Mouse (Mus musculus): ENCODE measurements around the gene Wnt3a.

Gene Wnt3a

DNA sequence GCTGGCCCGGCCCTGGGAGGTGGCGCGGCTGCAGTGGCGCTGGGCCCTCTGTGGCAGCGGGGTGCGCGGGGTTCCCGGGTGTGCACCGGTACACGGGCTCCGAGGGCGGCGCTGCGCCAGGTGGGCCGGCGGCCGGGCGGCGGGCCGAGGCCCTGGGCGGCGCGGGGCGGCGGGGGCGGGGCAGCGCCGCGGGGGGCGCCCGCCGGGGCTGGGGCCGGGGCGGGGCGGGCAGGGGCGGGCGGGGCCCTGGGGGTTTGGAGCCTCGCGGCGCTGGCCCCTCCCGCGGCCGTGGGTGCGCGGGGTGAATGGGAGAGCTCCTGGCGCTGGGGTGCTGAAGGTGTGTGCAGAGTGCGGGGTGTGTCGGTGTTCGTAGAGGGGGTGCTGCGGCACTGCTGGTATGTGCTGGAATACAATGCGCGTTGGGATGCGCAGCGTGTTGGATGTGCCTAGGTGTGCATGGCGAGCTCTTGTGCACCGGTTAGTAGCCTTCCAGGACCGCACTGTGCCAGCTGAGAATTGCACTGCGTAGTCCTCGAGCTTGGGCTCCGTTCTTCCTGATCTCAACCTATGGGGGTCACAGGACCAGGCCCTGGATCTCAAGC, at the start of gene Wnt3a:
Gene Wnt3a (minus strand): TSS at position 51 of the 602 bp plus-strand sequence.
- no peak for DNase-seq (ENCODE audit: low read depth, low spot score)

GRCm38 (mm10) chr11:59338736-59339120, 48.2 kb upstream of the Wnt3a start:
- DNase-seq (ENCODE audit: low read depth, low spot score): no peak

DNA sequence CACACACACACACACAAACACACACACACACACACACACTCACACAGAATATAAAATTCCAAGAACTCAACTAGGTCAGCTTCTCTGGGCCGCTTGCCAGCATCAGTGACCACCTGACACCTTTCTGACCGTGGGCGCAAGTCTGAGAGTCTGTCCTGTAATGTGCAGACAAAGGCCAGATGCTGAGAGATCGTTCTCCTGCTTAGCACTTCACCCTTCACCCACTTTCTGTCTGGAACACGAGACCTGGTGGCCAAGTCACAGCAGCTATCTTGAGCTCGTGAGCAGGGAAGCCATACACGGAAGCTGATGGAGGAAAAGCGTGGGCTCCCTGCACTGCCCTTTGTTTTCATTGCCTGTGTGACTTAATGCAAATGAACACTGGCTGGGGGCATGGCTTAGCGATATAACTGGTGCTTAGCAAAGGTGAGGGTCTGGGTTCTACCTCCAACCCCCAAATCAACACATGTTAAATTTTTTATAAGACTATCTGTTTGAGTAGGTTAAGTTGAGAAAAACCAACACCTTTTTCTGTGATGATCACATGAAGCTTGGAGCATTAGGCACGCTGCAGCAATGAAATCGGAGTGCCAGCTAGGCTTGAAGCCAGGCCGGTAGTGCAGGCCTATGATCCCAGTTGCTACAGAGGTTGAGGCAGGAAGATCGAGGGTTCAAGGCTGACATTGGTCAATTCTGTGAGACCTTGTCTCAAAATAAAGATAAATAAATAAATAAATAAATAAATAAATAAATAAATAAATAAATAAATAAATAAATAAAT, 47.6 kb upstream of the Wnt3a start:
- DNase-seq (ENCODE audit: low read depth, low spot score): no peak

- no peak for DNase-seq (ENCODE audit: low read depth, low spot score)
Measured at GRCm38 (mm10) chr11:59336381-59336780, 45.8 kb upstream of the Wnt3a start.

- no peak for DNase-seq (ENCODE audit: low read depth, low spot score)
Measured at GRCm38 (mm10) chr11:59335942-59336341, 45.4 kb upstream of the Wnt3a start.

DNA sequence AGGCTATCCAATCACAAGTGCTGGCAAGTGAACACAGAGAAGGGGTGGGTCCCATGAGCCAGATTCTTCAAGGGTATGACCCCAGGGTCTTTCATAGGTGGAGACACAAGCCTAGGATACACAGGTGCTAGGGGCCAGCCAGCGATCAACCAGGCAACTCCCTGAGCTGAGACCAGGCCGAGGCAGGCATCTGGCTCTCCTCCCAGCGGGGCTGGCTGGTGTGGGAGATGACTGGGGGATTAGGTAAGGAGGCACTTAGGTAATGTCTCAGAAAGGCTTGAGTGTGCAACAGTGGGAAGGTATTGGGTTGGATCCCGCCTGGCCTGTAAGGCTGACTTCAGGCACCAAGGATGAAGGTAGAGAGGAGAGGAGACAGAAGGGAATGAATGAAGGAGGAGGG, 44.6 kb upstream of the Wnt3a start:
- DNase-seq (ENCODE audit: low read depth, low spot score): no peak

DNA sequence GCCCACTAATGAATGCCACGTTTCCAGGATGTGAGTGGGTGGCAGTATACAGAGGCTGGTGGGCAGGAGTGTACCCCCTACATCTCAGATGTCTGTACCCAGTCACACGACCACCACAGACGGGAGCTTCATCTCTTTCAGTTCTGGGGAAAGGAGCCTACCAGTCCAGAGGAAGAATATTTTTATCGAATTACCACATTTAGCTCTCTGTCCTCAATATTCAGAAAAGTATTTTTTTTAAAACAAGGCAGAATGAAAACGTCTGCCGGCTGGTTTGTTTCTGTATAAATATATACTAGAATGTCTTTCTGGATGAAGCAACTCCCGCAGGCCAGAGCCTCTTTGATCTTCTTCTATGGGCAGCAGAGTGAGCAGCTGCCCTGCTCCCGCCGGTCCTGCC, 42.4 kb upstream of the Wnt3a start:
- no peak for DNase-seq (ENCODE audit: low read depth, low spot score)

DNA sequence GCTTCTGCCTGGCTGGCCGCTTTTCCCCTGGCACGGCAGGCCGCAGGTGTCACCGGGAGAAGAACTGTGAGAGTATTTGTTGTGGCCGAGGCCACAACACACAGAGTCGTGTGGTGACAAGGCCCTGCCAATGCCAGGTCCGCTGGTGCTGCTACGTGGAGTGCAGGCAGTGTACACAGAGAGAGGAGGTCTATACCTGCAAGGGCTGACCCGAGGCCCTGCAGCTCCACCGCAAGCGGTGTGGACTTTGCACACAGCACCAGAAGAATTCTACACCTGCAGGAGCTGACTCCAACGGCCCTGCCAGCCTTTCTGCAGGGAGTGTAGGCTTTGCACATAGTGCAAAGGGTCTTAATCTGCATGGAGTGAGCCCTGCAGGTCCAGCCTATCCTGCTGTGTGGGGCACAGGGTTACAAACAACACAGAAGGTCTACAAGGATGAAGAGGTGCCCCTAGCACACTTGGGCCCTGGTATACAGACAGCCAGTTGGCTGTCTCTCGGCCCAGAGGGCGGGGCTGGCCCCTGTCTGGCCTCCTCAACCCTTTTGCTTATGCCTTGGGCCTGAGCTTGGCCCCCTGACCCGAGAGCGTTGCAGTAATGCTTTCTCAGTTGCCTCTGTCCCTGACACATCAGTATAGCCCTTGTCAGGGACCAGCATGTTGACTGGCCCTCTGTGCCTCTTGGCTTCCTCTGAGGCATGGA, 40.8 kb upstream of the Wnt3a start:
- DNase-seq (ENCODE audit: low read depth, low spot score): no peak

GRCm38 (mm10) chr11:59330560-59330959, 40.0 kb upstream of the Wnt3a start:
- peak; percentile 60 for DNase-seq (ENCODE audit: low read depth, low spot score)

GRCm38 (mm10) chr11:59329616-59330015, 39.1 kb upstream of the Wnt3a start:
- DNase-seq (ENCODE audit: low read depth, low spot score): no peak

DNA sequence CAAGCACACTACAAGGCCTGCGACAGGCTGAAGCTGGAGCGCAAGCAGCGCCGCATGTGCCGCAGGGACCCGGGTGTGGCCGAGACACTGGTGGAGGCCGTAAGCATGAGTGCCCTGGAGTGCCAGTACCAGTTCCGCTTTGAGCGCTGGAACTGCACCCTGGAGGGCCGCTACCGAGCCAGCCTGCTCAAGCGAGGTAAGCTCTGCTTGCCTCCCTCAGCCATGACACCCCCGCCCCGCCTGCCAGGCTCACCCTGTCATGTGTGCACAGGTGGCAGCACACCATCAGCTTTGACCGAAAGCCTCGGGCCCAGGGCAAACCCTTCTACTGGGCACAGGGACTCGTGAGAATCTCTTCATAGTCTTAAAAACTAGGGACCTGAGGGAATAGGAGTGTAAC, 37.1 kb upstream of the Wnt3a start:
- DNase-seq (ENCODE audit: low read depth, low spot score): peak; percentile 50

GRCm38 (mm10) chr11:59324777-59325176, 34.2 kb upstream of the Wnt3a start:
- no peak for DNase-seq (ENCODE audit: low read depth, low spot score)

GRCm38 (mm10) chr11:59322988-59323387, 32.4 kb upstream of the Wnt3a start:
- DNase-seq (ENCODE audit: low read depth, low spot score): no peak

- no peak for DNase-seq (ENCODE audit: low read depth, low spot score)
Measured at GRCm38 (mm10) chr11:59316517-59316916, 26.0 kb upstream of the Wnt3a start.

- no peak for DNase-seq (ENCODE audit: low read depth, low spot score)
Measured at GRCm38 (mm10) chr11:59313944-59314343, 23.4 kb upstream of the Wnt3a start.

GRCm38 (mm10) chr11:59313029-59313811, 22.7 kb upstream of the Wnt3a start:
- no peak for DNase-seq (ENCODE audit: low read depth, low spot score)

GRCm38 (mm10) chr11:59312501-59312900, 21.9 kb upstream of the Wnt3a start:
- DNase-seq (ENCODE audit: low read depth, low spot score): no peak

- DNase-seq (ENCODE audit: low read depth, low spot score): no peak
Measured at GRCm38 (mm10) chr11:59312060-59312459, 21.5 kb upstream of the Wnt3a start.

DNA sequence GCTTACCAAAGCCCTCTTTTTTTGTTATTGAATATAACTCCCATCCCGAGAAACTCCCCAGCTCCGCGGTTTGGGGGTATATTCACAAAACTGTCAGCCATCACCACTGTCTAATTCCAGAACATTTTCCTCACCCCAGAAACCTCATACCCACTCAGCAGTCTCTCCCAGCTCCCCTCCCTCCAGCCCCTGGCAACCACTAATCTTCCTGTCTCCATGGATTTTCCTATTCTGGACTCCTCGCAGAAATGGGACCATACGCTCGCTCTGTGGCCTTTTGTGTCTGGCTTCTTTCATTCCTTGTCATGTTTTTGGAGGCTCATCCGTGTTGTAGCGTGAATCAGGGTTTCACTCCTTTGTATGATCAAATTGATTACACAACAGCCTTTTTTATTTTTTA, 19.4 kb upstream of the Wnt3a start:
- no peak for DNase-seq (ENCODE audit: low read depth, low spot score)

GRCm38 (mm10) chr11:59309106-59309805, 18.7 kb upstream of the Wnt3a start:
- DNase-seq (ENCODE audit: low read depth, low spot score): no peak

- DNase-seq (ENCODE audit: low read depth, low spot score): no peak
Measured at GRCm38 (mm10) chr11:59308625-59309024, 18.1 kb upstream of the Wnt3a start.
